Mouse (Mus musculus): ENCODE results near the gene Fcna. TPM values are rescaled to one million over a fixed set of nuclear protein-coding genes. Genes with fewer than 3 reads are reported as not detected.

The Fcna gene
- polyA plus RNA-seq, 1 experiment from 2014 or later: 3.6 TPM

GRCm38 (mm10) chr2:25583571-25583970 lies 44.3 kb downstream of the Fcna start:
- no peak overlapping the region for H3K4me3 ChIP-seq
- H3K36me3 ChIP-seq: peaks cover 46% of the 10 kb centered on the region
- no peak overlapping the region for H3K4me2 ChIP-seq
- no peak for ATAC-seq (ENCODE audit: borderline replicate concordance, extremely low read depth, low FRiP score, low TSS enrichment)
- H3K4me1 ChIP-seq: peaks cover 36% of the 10 kb centered on the region
- H3K27ac ChIP-seq: no peak overlapping the region
- WGBS: 54% methylated on average over 4 of the region's 4 CpGs
- no peak overlapping the region for H3K9ac ChIP-seq
- peaks cover 28% of the 10 kb centered on the region for H3K27me3 ChIP-seq
- no peaks in the 10 kb centered on the region for H3K9me3 ChIP-seq

GRCm38 (mm10) chr2:25583120-25583481 lies 44.7 kb downstream of the Fcna start:
- no peak overlapping the region for H3K4me3 ChIP-seq
- peaks cover 40% of the 10 kb centered on the region for H3K4me1 ChIP-seq
- H3K9ac ChIP-seq: no peak overlapping the region
- H3K9me3 ChIP-seq: no peaks in the 10 kb centered on the region
- peaks cover 33% of the 10 kb centered on the region for H3K27me3 ChIP-seq
- no peak overlapping the region for H3K4me2 ChIP-seq
- ATAC-seq (ENCODE audit: borderline replicate concordance, extremely low read depth, low FRiP score, low TSS enrichment): no peak
- 77% methylated on average over 6 of the region's 6 CpGs for WGBS
- no peak overlapping the region for H3K27ac ChIP-seq
- H3K36me3 ChIP-seq: peaks cover 42% of the 10 kb centered on the region

GRCm38 (mm10) chr2:25582466-25583119 lies 45.2 kb downstream of the Fcna start:
- Histone ChIP-seq H3K4me2 (no peak overlapping the region), H3K36me3 (peaks cover 39% of the 10 kb centered on the region), H3K4me1 (peaks cover 45% of the 10 kb centered on the region), H3K9me3 (no peaks in the 10 kb centered on the region), H3K27ac (no peak overlapping the region), H3K9ac (no peak overlapping the region), H3K27me3 (peaks cover 38% of the 10 kb centered on the region), H3K4me3 (no peak overlapping the region)
- no peak; the same call in 1 of the 2 replicates for ATAC-seq (ENCODE audit: borderline replicate concordance, extremely low read depth, low FRiP score, low TSS enrichment)
- 42% methylated on average over 12 of the region's 12 CpGs for WGBS

GRCm38 (mm10) chr2:25581901-25582301 lies 45.9 kb downstream of the Fcna start:
- H3K36me3 ChIP-seq: peaks cover 32% of the 10 kb centered on the region
- no peaks in the 10 kb centered on the region for H3K9me3 ChIP-seq
- H3K27me3 ChIP-seq: peaks cover 45% of the 10 kb centered on the region
- no peak overlapping the region; the same call in 1 of the 2 replicates for H3K4me2 ChIP-seq
- H3K9ac ChIP-seq: no peak overlapping the region
- no peak for ATAC-seq (ENCODE audit: borderline replicate concordance, extremely low read depth, low FRiP score, low TSS enrichment)
- H3K4me3 ChIP-seq: no peak overlapping the region
- H3K27ac ChIP-seq: no peak overlapping the region
- 21% methylated on average over 6 of the region's 6 CpGs for WGBS
- peaks cover 52% of the 10 kb centered on the region for H3K4me1 ChIP-seq

GRCm38 (mm10) chr2:25581294-25581864 lies 46.5 kb downstream of the Fcna start, which contains the start of gene Ajm1:
Gene Ajm1, minus strand, starts transcription at chr2:25581757.
- H3K9me3 ChIP-seq: no peaks in the 10 kb centered on the region
- peaks cover 50% of the 10 kb centered on the region for H3K27me3 ChIP-seq
- H3K9ac ChIP-seq: 0 out of 2 replicates have a peak within 1 kb of the TSS, but pooled peaks have one; percentile 14
- WGBS: 6% methylated on average over 19 of the region's 19 CpGs
- peak within 1 kb of the TSS; percentile 69 for H3K4me2 ChIP-seq
- H3K4me1 ChIP-seq: peaks cover 56% of the 10 kb centered on the region
- H3K4me3 ChIP-seq: peak within 1 kb of the TSS; percentile 34
- H3K27ac ChIP-seq: no peak within 1 kb of the TSS
- peaks cover 28% of the 10 kb centered on the region for H3K36me3 ChIP-seq
- peak; percentile 27 for ATAC-seq (ENCODE audit: borderline replicate concordance, extremely low read depth, low FRiP score, low TSS enrichment)

GRCm38 (mm10) chr2:25580621-25581101 lies 47.2 kb downstream of the Fcna start:
- peak overlapping the region; percentile 69; the same call in 1 of the 2 replicates for H3K4me2 ChIP-seq
- peaks cover 63% of the 10 kb centered on the region for H3K4me1 ChIP-seq
- WGBS: 40% methylated on average over 6 of the region's 6 CpGs
- H3K9ac ChIP-seq: no peak overlapping the region
- no peak overlapping the region for H3K27ac ChIP-seq
- ATAC-seq (ENCODE audit: borderline replicate concordance, extremely low read depth, low FRiP score, low TSS enrichment): no peak
- peaks cover 57% of the 10 kb centered on the region for H3K27me3 ChIP-seq
- H3K9me3 ChIP-seq: no peaks in the 10 kb centered on the region
- H3K4me3 ChIP-seq: no peak overlapping the region; the same call in 1 of the 2 replicates
- peaks cover 25% of the 10 kb centered on the region for H3K36me3 ChIP-seq

GRCm38 (mm10) chr2:25579737-25580460 lies 47.9 kb downstream of the Fcna start:
- Histone ChIP-seq H3K27ac (no peak overlapping the region), H3K36me3 (peaks cover 18% of the 10 kb centered on the region), H3K9ac (no peak overlapping the region), H3K4me1 (peaks cover 67% of the 10 kb centered on the region), H3K9me3 (no peaks in the 10 kb centered on the region), H3K4me2 (peak overlapping the region; percentile 44), H3K27me3 (peaks cover 58% of the 10 kb centered on the region), H3K4me3 (peak overlapping the region; percentile 22)
- ATAC-seq (ENCODE audit: borderline replicate concordance, extremely low read depth, low FRiP score, low TSS enrichment): no peak
- 3% methylated on average over 27 of the region's 27 CpGs for WGBS

GRCm38 (mm10) chr2:25578796-25579736 lies 48.8 kb downstream of the Fcna start:
- H3K36me3 ChIP-seq: peaks cover 9% of the 10 kb centered on the region; the same call in 1 of the 2 replicates
- no peak overlapping the region for H3K9ac ChIP-seq
- peaks cover 58% of the 10 kb centered on the region for H3K27me3 ChIP-seq
- peak overlapping the region; percentile 44 for H3K4me2 ChIP-seq
- H3K27ac ChIP-seq: no peak overlapping the region
- peak overlapping the region; percentile 22 for H3K4me3 ChIP-seq
- peaks cover 69% of the 10 kb centered on the region for H3K4me1 ChIP-seq
- H3K9me3 ChIP-seq: no peaks in the 10 kb centered on the region
- 5% methylated on average over 77 of the region's 77 CpGs for WGBS
- ATAC-seq (ENCODE audit: borderline replicate concordance, extremely low read depth, low FRiP score, low TSS enrichment): no peak

GRCm38 (mm10) chr2:25577951-25578795 lies 49.7 kb downstream of the Fcna start:
- no peaks in the 10 kb centered on the region for H3K9me3 ChIP-seq
- peaks cover 1% of the 10 kb centered on the region; the same call in 1 of the 2 replicates for H3K36me3 ChIP-seq
- H3K4me3 ChIP-seq: peak overlapping the region; percentile 22
- peaks cover 78% of the 10 kb centered on the region for H3K4me1 ChIP-seq
- H3K27ac ChIP-seq: no peak overlapping the region
- peak overlapping the region; percentile 46 for H3K4me2 ChIP-seq
- 5% methylated on average over 75 of the region's 75 CpGs for WGBS
- no peak overlapping the region for H3K9ac ChIP-seq
- peaks cover 58% of the 10 kb centered on the region for H3K27me3 ChIP-seq
- ATAC-seq (ENCODE audit: borderline replicate concordance, extremely low read depth, low FRiP score, low TSS enrichment): no peak

GRCm38 (mm10) chr2:25576965-25577891 lies 50.6 kb downstream of the Fcna start:
- H3K9ac ChIP-seq: no peak overlapping the region
- 13% methylated on average over 92 of the region's 92 CpGs for WGBS
- H3K36me3 ChIP-seq: 0 out of 2 replicates have a peak, but pooled peaks cover 7% of the 10 kb centered on the region
- H3K27me3 ChIP-seq: peaks cover 58% of the 10 kb centered on the region
- H3K4me1 ChIP-seq: peaks cover 73% of the 10 kb centered on the region
- peak overlapping the region; percentile 46 for H3K4me2 ChIP-seq
- no peak for ATAC-seq (ENCODE audit: borderline replicate concordance, extremely low read depth, low FRiP score, low TSS enrichment)
- no peaks in the 10 kb centered on the region for H3K9me3 ChIP-seq
- H3K27ac ChIP-seq: no peak overlapping the region
- H3K4me3 ChIP-seq: peak overlapping the region; percentile 22
